Mouse (Mus musculus) erythroid progenitor cell, adult 5-6 weeks (primary cell): Measurements from ENCODE around the gene Edil3. TPM values are rescaled to one million over a fixed set of nuclear protein-coding genes. Genes with fewer than 3 reads are reported as not detected.

Experiments
- ATAC-seq: replicated peaks from 2 replicates; pipeline ENCODE4 v1.8.0; 2016; ENCODE audit warnings: moderate number of reproducible peaks, mild to moderate bottlenecking, moderate TSS enrichment, inconsistent platforms; ENCODE audit not compliant: poor library complexity, low FRiP score, severe bottlenecking
- total RNA-seq, 2 experiments: library from RNA; stranded (forward) in 1 of 2; stranded (reverse) in 1 of 2; fragments of 150-400 nt in 1 of 2; fragments of 186-747, 209-891 nt in 1 of 2; gene quantifications; 2 replicates each; pipeline versions ENCODE4 v1.2.3 to v1.2.4; 2015 to 2017; ENCODE audit warnings: low replicate concordance in 2 of 2

Edil3 gene
- total RNA-seq, 2 experiments from 2014 or later: not detected

DNA sequence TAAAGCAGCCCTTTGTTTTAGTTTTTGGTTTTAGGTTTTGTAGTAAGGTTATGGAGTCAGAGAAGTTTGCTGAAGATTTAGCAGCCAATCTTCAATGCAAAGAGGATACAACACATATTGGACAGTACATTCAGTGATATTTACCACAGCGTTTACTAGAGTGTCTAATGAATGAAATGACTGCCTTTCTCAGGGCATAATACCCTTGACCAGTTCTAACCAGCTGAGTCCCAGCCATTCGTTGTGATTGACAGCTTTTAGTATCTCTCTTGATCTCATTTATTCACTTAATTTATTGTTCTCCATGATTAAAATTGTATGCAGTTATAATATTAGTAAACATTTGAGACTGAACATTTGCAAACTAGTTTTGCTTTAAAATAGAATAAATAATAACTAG, 375.7 kb downstream of the Edil3 start:
- ATAC-seq: no peak

DNA sequence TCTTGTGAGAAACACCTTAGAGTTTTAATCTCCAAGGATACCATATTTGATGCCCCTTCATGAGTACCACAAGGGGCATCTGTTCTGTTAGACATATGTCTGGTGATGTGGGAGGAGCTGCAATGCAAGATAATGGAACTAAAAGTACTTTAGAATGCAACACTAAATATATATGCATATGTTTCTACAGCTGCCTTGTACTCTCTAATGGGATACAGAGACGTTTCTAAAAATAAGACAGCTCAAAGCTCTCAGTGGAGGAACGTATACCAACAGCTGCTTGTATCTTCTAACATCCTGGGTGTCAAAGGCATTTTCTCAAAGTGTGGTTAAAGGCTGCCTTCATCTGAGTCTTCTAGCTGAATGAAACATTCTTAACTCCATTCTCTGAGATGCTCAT, 378.0 kb downstream of the Edil3 start:
- no peak for ATAC-seq

GRCm38 (mm10) chr13:89238104-89238503, 416.8 kb downstream of the Edil3 start:
- ATAC-seq: no peak

GRCm38 (mm10) chr13:89253990-89254642, 432.8 kb downstream of the Edil3 start:
- ATAC-seq: peak; percentile 98

GRCm38 (mm10) chr13:89256906-89257305, 435.6 kb downstream of the Edil3 start:
- ATAC-seq: no peak

- 0 out of 2 replicates have a peak, but pooled peaks have one; percentile 25 for ATAC-seq
These were observed 465.5 kb downstream of the Edil3 start for GRCm38 (mm10) chr13:89286696-89287305.

GRCm38 (mm10) chr13:89288201-89288600, 466.9 kb downstream of the Edil3 start:
- no peak for ATAC-seq

DNA sequence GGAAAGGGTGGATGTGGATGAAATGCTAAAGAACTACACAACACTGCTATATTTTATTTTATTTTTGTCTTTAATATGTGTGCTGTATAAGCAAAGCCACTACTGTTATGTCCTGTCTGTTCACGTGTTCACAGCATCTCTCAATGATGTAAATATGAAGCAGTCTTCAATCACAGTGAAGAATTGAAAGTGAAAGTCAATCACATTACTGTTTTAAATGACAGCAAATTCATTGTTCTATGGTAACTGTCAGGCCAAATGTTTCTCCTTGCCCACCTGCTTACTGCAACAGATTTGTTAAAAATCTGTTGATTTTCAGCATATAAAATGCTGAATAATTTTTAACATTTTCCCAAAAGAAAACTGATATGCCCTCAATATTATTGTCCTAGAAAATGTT, 499.9 kb downstream of the Edil3 start:
- no peak for ATAC-seq

- no peak for ATAC-seq
These were observed 503.0 kb downstream of the Edil3 start for GRCm38 (mm10) chr13:89324282-89324681.

GRCm38 (mm10) chr13:89334494-89334893, 513.2 kb downstream of the Edil3 start:
- ATAC-seq: no peak

GRCm38 (mm10) chr13:89335908-89336579, 514.8 kb downstream of the Edil3 start:
- no peak for ATAC-seq

DNA sequence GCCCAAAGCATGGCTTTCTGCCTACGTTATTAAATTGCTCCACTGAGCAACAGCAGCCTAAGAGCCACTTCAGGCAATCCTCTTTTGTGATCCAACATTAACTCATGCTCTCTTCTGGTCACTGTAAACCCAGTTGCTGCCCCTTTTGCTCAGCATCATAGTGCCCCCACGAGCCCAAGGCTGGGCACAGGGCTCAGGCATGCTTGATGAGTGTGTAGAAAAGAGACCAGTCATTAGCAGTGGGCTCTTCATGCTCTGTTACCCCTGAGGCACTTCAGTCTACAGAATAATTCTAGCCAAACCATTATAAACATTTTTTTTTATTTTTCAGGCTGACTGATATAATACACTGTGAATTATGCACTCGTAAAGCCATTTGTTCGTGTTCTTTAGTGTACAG, 517.8 kb downstream of the Edil3 start:
- ATAC-seq: no peak

- no peak for ATAC-seq
These were observed 518.5 kb downstream of the Edil3 start for GRCm38 (mm10) chr13:89339776-89340175.

GRCm38 (mm10) chr13:89355234-89355633, 534.0 kb downstream of the Edil3 start:
- ATAC-seq: no peak

- ATAC-seq: no peak
These were observed 537.1 kb downstream of the Edil3 start for GRCm38 (mm10) chr13:89358407-89358806.

DNA sequence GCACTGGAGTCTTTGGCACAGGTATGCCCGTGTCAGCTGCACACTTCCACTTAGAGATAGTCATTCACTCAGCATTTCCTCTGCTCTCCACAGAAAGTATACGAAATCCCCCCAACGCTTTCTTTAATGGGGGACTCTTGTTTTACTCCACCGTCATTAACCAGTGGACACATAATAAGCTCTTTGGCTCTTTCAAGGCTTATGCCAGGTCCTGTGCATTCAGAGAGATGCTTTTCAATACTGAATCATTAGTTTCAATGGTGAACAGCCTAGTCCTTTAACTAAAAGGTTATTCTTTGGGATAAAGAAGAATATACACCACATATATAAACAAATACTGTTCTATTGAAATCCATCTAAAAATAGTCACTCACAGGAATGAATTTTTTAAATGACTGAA, 541.0 kb downstream of the Edil3 start:
- 0 out of 2 replicates have a peak, but pooled peaks have one; percentile 3 for ATAC-seq

- no peak for ATAC-seq
These were observed 550.0 kb downstream of the Edil3 start for GRCm38 (mm10) chr13:89371253-89371652.

GRCm38 (mm10) chr13:89371656-89372240, 550.5 kb downstream of the Edil3 start:
- no peak for ATAC-seq
